Mouse (Mus musculus): ENCODE measurements around the gene Bub1. TPM values are rescaled to one million over a fixed set of nuclear protein-coding genes. Genes with fewer than 3 reads are reported as not detected.
A peak's percentile ranks its signal among the peaks of the same experiment; 100 is the strongest.

Gene Bub1
- polyA plus RNA-seq, 1 experiment from 2014 or later: 50.2 TPM

DNA sequence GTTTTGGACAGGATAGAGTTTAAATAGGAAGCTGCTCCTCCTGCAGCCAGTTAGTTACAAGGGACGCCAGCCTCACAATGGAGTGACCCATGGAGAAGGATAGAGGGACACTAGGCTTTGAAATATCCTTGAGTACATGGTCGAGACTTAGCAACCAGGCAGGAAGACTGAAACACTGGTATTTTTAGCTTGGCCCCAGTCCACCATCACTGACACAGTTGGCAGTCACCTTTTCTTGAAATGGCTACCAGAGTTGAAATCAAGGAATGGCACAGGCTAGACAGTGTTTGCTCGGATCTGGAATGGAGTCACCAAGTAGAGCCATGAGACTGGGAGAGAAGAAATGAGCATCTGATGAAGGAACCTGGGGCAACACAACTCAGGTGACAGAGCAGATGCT, 10.8 kb upstream of the Bub1 start:
- DNase-seq (ENCODE audit: low spot score) (no peak), ATAC-seq (ENCODE audit: insufficient number of reproducible peaks, low FRiP score, low TSS enrichment, low read depth) (no peak)
- Histone ChIP-seq H3K36me3 (ENCODE audit: control insufficient read depth, insufficient read depth, low read length) (no peaks in the 10 kb centered on the region), H3K4me3 (ENCODE audit: low read depth, low read length) (no peak overlapping the region), H3K4me1 (ENCODE audit: control insufficient read depth, insufficient read depth, low read length) (no peaks in the 10 kb centered on the region), H3K27ac (replicated peaks; ENCODE audit: low read depth, low read length) (no peak overlapping the region), H3K9me3 (ENCODE audit: control insufficient read depth, low read length) (no peaks in the 10 kb centered on the region), H3K4me2 (ENCODE audit: low read depth, severe bottlenecking) (no peak overlapping the region), H3K9ac (ENCODE audit: low read length) (no peak overlapping the region), H3K27me3 (ENCODE audit: control insufficient read depth, insufficient read depth, low read length) (peaks cover 18% of the 10 kb centered on the region)
- 80% methylated on average over 3 of the region's 3 CpGs for WGBS

DNA sequence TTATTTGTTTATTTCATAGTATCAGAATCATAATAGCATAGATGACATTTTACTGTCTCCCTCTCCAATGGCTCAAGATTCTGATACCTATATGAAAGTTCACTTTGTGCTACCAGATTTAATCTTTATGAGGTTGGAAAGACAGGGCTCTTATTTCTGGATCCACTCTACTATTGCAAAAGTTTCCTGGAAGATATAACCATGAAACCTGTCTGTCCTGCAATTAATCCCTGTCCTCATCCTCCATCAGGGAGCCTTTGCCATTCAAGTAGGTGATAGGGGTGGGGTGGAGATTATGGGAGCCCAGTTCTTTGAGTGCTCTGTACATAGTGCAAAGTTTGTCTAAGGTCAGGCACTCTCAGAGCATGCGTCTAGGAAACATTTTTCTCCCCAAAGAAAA, 9.7 kb upstream of the Bub1 start:
- Histone ChIP-seq H3K4me3 (ENCODE audit: low read depth, low read length) (no peak overlapping the region), H3K27ac (replicated peaks; ENCODE audit: low read depth, low read length) (no peak overlapping the region), H3K27me3 (ENCODE audit: control insufficient read depth, insufficient read depth, low read length) (peaks cover 18% of the 10 kb centered on the region), H3K4me1 (ENCODE audit: control insufficient read depth, insufficient read depth, low read length) (no peaks in the 10 kb centered on the region), H3K9ac (ENCODE audit: low read length) (no peak overlapping the region), H3K4me2 (ENCODE audit: low read depth, severe bottlenecking) (no peak overlapping the region), H3K9me3 (ENCODE audit: control insufficient read depth, low read length) (no peaks in the 10 kb centered on the region), H3K36me3 (ENCODE audit: control insufficient read depth, insufficient read depth, low read length) (no peaks in the 10 kb centered on the region)
- no peak for DNase-seq (ENCODE audit: low spot score)
- WGBS: 89% methylated on average over 1 of the region's 1 CpGs
- ATAC-seq (ENCODE audit: insufficient number of reproducible peaks, low FRiP score, low TSS enrichment, low read depth): no peak

DNA sequence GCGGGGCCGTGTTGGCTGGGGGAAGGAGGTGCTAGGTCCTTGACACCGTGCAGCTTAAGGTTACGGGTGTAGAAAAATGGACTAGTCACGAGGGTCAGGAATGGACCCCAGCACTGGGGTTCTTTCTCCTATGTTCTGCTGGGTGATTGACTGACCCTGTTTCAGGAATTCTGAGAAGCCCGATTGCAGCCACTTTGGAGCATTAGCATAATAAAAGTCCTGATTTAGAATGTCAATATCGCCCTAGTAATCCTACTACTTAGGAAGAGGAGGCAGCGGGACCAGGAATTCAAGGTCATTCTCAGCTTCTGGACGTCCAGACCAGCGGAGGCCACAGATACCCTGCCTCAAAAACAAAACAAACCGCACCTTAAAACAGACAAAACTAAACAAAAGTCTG, 7.8 kb upstream of the Bub1 start:
- ATAC-seq (ENCODE audit: insufficient number of reproducible peaks, low FRiP score, low TSS enrichment, low read depth) (no peak), DNase-seq (ENCODE audit: low spot score) (no peak)
- Histone ChIP-seq H3K4me2 (ENCODE audit: low read depth, severe bottlenecking) (no peak overlapping the region), H3K27ac (replicated peaks; ENCODE audit: low read depth, low read length) (no peak overlapping the region), H3K27me3 (ENCODE audit: control insufficient read depth, insufficient read depth, low read length) (peaks cover 18% of the 10 kb centered on the region), H3K36me3 (ENCODE audit: control insufficient read depth, insufficient read depth, low read length) (no peaks in the 10 kb centered on the region), H3K4me1 (ENCODE audit: control insufficient read depth, insufficient read depth, low read length) (no peaks in the 10 kb centered on the region), H3K9me3 (ENCODE audit: control insufficient read depth, low read length) (no peaks in the 10 kb centered on the region), H3K9ac (ENCODE audit: low read length) (no peak overlapping the region), H3K4me3 (ENCODE audit: low read depth, low read length) (no peak overlapping the region)
- 24% methylated on average over 11 of the region's 11 CpGs for WGBS

DNA sequence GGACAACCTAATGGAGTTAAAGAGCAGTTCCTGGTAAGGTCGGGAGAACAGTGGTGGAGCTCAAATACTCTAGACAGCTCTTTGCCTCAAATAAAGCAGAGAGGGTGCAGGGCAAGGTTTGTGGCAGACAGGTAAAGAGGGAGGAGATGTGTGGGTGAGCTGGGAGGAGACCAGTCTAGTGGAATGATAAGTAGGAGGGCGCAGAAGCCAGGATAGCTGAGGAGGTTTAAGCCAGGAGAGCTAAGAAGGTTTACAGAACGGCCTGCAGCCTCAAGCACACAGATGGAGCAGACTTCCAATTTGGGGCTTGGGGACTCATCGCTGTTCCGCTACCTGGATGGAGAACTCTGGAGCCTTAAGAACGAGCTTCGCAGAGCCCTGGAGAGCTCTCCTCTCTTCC, 6.9 kb upstream of the Bub1 start, which contains the start of gene Acoxl:
Gene Acoxl (plus strand): TSS at position 301 of the 400 bp plus-strand sequence.
- Histone ChIP-seq H3K27me3 (ENCODE audit: control insufficient read depth, insufficient read depth, low read length) (peaks cover 18% of the 10 kb centered on the region), H3K4me3 (ENCODE audit: low read depth, low read length) (no peak within 1 kb of the TSS), H3K27ac (replicated peaks; ENCODE audit: low read depth, low read length) (no peak within 1 kb of the TSS), H3K4me2 (ENCODE audit: low read depth, severe bottlenecking) (no peak within 1 kb of the TSS), H3K9ac (ENCODE audit: low read length) (no peak within 1 kb of the TSS), H3K4me1 (ENCODE audit: control insufficient read depth, insufficient read depth, low read length) (no peaks in the 10 kb centered on the region), H3K36me3 (ENCODE audit: control insufficient read depth, insufficient read depth, low read length) (no peaks in the 10 kb centered on the region), H3K9me3 (ENCODE audit: control insufficient read depth, low read length) (no peaks in the 10 kb centered on the region)
- WGBS: 73% methylated on average over 7 of the region's 7 CpGs
- ATAC-seq (ENCODE audit: insufficient number of reproducible peaks, low FRiP score, low TSS enrichment, low read depth) (no peak), DNase-seq (ENCODE audit: low spot score) (no peak)

DNA sequence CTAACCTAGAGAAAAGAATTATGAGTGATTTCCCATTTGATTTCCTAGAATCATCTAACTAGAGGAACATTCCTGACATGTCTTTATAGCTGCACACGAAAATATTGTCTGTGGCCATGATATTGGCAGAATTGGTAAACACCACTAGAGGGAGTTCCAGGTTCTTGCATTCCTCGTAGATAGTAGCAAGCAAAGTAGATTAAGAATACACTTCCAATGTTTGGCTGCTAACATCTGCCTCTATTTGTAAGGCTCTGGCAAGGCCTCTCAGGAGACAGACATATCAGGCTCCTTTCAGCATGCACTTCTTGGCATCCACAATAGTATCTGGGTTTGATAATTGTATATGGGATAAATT, 1.1 kb upstream of the Bub1 start:
- ATAC-seq (ENCODE audit: insufficient number of reproducible peaks, low FRiP score, low TSS enrichment, low read depth) (no peak), DNase-seq (ENCODE audit: low spot score) (no peak)
- H3K27ac ChIP-seq (replicated peaks; ENCODE audit: low read depth, low read length): no peak overlapping the region
- H3K9me3 ChIP-seq (ENCODE audit: control insufficient read depth, low read length): no peaks in the 10 kb centered on the region
- no peak overlapping the region for H3K4me2 ChIP-seq (ENCODE audit: low read depth, severe bottlenecking)
- no peak overlapping the region for H3K9ac ChIP-seq (ENCODE audit: low read length)
- no peaks in the 10 kb centered on the region for H3K27me3 ChIP-seq (ENCODE audit: control insufficient read depth, insufficient read depth, low read length)
- WGBS: 23% methylated on average over 2 of the region's 2 CpGs
- H3K4me1 ChIP-seq (ENCODE audit: control insufficient read depth, insufficient read depth, low read length): no peaks in the 10 kb centered on the region
- no peaks in the 10 kb centered on the region for H3K36me3 ChIP-seq (ENCODE audit: control insufficient read depth, insufficient read depth, low read length)
- no peak overlapping the region for H3K4me3 ChIP-seq (ENCODE audit: low read depth, low read length)

DNA sequence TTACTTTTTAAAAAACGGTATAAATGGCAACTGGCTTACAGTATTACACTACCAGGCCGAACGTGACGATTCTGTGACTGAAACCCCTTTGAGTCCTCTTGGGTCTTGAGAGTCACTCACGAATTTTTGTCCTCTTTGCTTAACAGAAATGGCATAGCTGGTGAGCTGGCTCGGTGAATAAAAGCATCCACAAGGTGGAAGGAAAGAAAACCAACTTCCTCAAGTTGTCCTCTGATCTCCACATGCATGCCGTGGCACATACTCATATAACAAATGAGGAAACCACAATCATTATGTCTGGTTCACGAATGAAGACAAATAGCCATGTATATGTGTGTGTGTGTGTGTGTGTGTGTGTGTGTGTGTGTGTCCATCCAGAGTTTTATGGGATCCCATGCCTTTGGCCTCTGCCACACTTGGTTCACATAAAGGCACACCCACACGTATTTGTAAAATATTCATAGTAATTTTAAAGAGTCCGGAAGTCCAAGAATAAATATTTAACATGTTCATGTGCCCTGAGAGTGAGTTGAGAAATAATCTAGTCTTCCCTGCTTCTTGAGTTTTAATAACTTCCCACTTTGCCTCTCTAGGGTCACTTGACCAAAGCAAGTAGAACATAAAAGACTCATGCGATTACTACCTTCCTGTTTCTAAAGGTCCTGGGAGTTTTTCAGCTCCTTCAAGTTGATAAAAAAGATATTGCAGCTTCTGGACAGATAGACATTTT, 603 bp upstream of the Bub1 start:
- Histone ChIP-seq H3K36me3 (ENCODE audit: control insufficient read depth, insufficient read depth, low read length) (peaks cover under 1% of the 10 kb centered on the region; the same call in 1 of the 2 replicates), H3K4me1 (ENCODE audit: control insufficient read depth, insufficient read depth, low read length) (no peaks in the 10 kb centered on the region), H3K9ac (ENCODE audit: low read length) (no peak overlapping the region), H3K9me3 (ENCODE audit: control insufficient read depth, low read length) (no peaks in the 10 kb centered on the region), H3K4me3 (ENCODE audit: low read depth, low read length) (peak overlapping the region; percentile 68; the same call in 1 of the 2 replicates), H3K4me2 (ENCODE audit: low read depth, severe bottlenecking) (peak overlapping the region; percentile 33; the same call in 1 of the 2 replicates), H3K27me3 (ENCODE audit: control insufficient read depth, insufficient read depth, low read length) (no peaks in the 10 kb centered on the region), H3K27ac (replicated peaks; ENCODE audit: low read depth, low read length) (no peak overlapping the region)
- ATAC-seq (ENCODE audit: insufficient number of reproducible peaks, low FRiP score, low TSS enrichment, low read depth) (peak; percentile 55), DNase-seq (ENCODE audit: low spot score) (no peak)
- whole genome bisulfite sequencing: 45% methylated on average over 11 of the region's 11 CpGs

DNA sequence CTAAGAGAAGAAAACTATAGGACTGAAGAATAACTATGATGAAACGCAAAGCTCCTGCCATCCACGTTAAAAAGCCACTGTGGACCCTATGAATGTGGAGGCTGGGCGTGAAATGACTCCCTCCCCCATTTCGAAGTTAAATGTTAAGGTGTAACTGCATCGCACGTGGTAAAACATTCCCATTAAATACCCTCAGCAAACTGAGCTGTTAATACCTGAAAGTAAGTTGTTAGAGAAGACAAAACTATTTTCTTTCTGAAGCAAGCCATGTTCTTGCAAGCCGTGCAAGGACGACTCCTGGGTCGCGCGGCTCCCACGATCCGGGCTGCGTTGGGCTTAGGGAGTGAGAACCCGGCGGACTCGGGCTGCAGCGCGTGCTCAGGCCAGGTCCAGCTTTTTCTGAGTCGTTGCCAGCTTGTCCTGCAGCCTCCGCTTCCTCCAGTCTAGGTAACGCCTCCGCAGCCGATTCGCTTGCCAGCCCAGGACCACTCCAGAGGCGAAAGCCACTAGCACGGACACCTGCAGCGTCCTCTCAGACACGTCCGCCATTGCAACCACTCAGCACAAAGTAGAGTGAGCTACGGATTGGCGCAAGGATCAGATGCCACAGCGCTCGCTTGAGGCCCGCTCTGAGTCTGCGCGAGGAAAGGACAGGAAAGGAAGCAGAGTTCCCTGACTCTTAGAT, 39.6 kb downstream of the Bub1 start, which contains the start of gene Mtln:
Gene Mtln (minus strand): TSS at position 570 of the 685 bp plus-strand sequence.
- peak within 1 kb of the TSS; percentile 43 for H3K4me2 ChIP-seq (ENCODE audit: low read depth, severe bottlenecking)
- H3K36me3 ChIP-seq (ENCODE audit: control insufficient read depth, insufficient read depth, low read length): no peaks in the 10 kb centered on the region
- 2% methylated on average over 37 of the region's 37 CpGs for WGBS
- peak; percentile 89 for DNase-seq (ENCODE audit: low spot score)
- H3K4me1 ChIP-seq (ENCODE audit: control insufficient read depth, insufficient read depth, low read length): peaks cover 4% of the 10 kb centered on the region; the same call in 1 of the 2 replicates
- no peaks in the 10 kb centered on the region for H3K27me3 ChIP-seq (ENCODE audit: control insufficient read depth, insufficient read depth, low read length)
- H3K9ac ChIP-seq (ENCODE audit: low read length): peak within 1 kb of the TSS; percentile 79
- peak; percentile 92 for ATAC-seq (ENCODE audit: insufficient number of reproducible peaks, low FRiP score, low TSS enrichment, low read depth)
- no peaks in the 10 kb centered on the region for H3K9me3 ChIP-seq (ENCODE audit: control insufficient read depth, low read length)
- peak within 1 kb of the TSS; percentile 64 for H3K4me3 ChIP-seq (ENCODE audit: low read depth, low read length)
- peak within 1 kb of the TSS; percentile 77 for H3K27ac ChIP-seq (replicated peaks; ENCODE audit: low read depth, low read length)

DNA sequence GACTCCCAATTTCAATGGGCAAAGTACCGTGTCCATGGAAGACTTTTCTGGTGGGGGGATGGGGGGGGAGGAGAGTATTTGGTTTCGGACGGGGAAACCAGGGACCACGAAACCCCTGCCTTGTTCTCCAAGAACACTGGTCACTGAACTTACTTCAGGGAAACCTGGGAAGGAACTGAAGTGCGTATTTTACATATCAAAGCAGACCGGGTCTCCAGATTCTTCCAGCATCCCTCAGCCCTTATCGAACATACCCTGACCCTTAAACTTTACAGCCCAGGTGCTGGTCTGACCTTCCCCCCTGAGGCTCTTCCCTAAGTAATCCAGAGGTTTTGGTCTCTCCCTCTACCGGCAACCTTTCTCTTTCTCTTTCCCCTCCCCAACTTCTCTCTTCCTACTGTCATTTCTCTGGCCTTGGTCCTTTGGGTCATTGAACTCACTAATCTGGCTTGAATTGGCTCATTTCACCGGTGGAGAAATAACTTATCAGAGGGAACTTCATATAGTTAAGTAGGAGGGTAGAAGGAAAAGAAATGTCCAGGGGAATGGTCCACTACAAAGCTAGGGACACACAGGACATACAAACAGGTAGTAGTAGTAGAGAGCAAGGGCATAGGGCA, 41.9 kb downstream of the Bub1 start:
- no peak overlapping the region for H3K9ac ChIP-seq (ENCODE audit: low read length)
- H3K9me3 ChIP-seq (ENCODE audit: control insufficient read depth, low read length): no peaks in the 10 kb centered on the region
- H3K36me3 ChIP-seq (ENCODE audit: control insufficient read depth, insufficient read depth, low read length): no peaks in the 10 kb centered on the region
- 29% methylated on average over 9 of the region's 9 CpGs for WGBS
- DNase-seq (ENCODE audit: low spot score) (no peak), ATAC-seq (ENCODE audit: insufficient number of reproducible peaks, low FRiP score, low TSS enrichment, low read depth) (no peak)
- H3K4me3 ChIP-seq (ENCODE audit: low read depth, low read length): peak overlapping the region; percentile 65; the same call in 1 of the 2 replicates
- no peak overlapping the region for H3K27ac ChIP-seq (replicated peaks; ENCODE audit: low read depth, low read length)
- H3K4me1 ChIP-seq (ENCODE audit: control insufficient read depth, insufficient read depth, low read length): peaks cover 4% of the 10 kb centered on the region; the same call in 1 of the 2 replicates
- peak overlapping the region; percentile 62; the same call in 1 of the 2 replicates for H3K4me2 ChIP-seq (ENCODE audit: low read depth, severe bottlenecking)
- H3K27me3 ChIP-seq (ENCODE audit: control insufficient read depth, insufficient read depth, low read length): no peaks in the 10 kb centered on the region
